Mouse (Mus musculus) megakaryocyte-erythroid progenitor cell, adult 5-6 weeks (primary cell): ENCODE results near the gene Adgrf5. TPM values are rescaled to one million over a fixed set of nuclear protein-coding genes. Genes with fewer than 3 reads are reported as not detected.

Source experiments
- total RNA-seq, 2 experiments: library from RNA; stranded (forward) in 1 of 2; stranded (reverse) in 1 of 2; fragments of 200-1000, 215-1000 nt in 1 of 2; fragments of >200 nt in 1 of 2; fragmentation: Nextera tagmentation in 1 of 2; gene quantifications; 2 replicates each; pipeline ENCODE4 v1.2.3; 2014 to 2017

Adgrf5 gene
- total RNA-seq, 2 experiments from 2014 or later, result not detected

Other genes starting within 250 kb of the Adgrf5 start
- 0.31 TPM in 1 of 2 replicates, not detected in the other for gene Adgrf1, start 90.1 kb upstream of the Adgrf5 start, total RNA-seq (2014; fragmentation: Nextera tagmentation)
- gene Adgrf1, start 90.1 kb upstream of the Adgrf5 start, total RNA-seq (2017), result not detected in 2 replicates
- not detected in 2 replicates for gene Mep1a, start 142.4 kb downstream of the Adgrf5 start, total RNA-seq (2014; fragmentation: Nextera tagmentation)
- not detected in 2 replicates for gene Mep1a, start 142.4 kb downstream of the Adgrf5 start, total RNA-seq (2017)
- not detected in 2 replicates for gene Ankrd66, start 183.2 kb downstream of the Adgrf5 start, total RNA-seq (2014; fragmentation: Nextera tagmentation)
- gene Ankrd66, start 183.2 kb downstream of the Adgrf5 start, total RNA-seq (2017), result not detected in 2 replicates
- gene Pla2g7, start 207.6 kb downstream of the Adgrf5 start, total RNA-seq (2014; fragmentation: Nextera tagmentation), result not detected in 2 replicates
- not detected in 2 replicates for gene Pla2g7, start 207.6 kb downstream of the Adgrf5 start, total RNA-seq (2017)